Mouse (Mus musculus) spleen, adult 2 months (tissue): ENCODE data around the gene B4galnt4.

Source experiments
- CTCF ChIP-seq: fragments of 200-500 bp; IDR thresholded peaks from 2 replicates; pipeline ENCODE4 v1.5.1; 2011; ENCODE audit warnings: mild to moderate bottlenecking, inconsistent platforms; ENCODE audit not compliant: insufficient read depth, insufficient read length, insufficient replicate concordance; ENCODE audit errors: extremely low read depth
- POLR2A ChIP-seq: fragments of 200-500 bp; IDR thresholded peaks from 2 replicates; pipeline ENCODE4 v1.6.1; 2011; ENCODE audit warnings: low read depth, low read length, inconsistent platforms

- TF ChIP-seq CTCF (no peak), POLR2A (no peak)
Measured at GRCm38 (mm10) chr7:141096021-141096420, 35.1 kb downstream of the B4galnt4 start.
